Mouse (Mus musculus) spleen, adult 2 months (tissue): Measurements from ENCODE around the gene Ifitm1.

Experiments
- CTCF ChIP-seq: fragments of 200-500 bp; IDR thresholded peaks from 2 replicates; pipeline ENCODE4 v1.5.1; 2011; ENCODE audit warnings: mild to moderate bottlenecking, inconsistent platforms; ENCODE audit not compliant: insufficient read depth, insufficient read length, insufficient replicate concordance; ENCODE audit errors: extremely low read depth
- POLR2A ChIP-seq: fragments of 200-500 bp; IDR thresholded peaks from 2 replicates; pipeline ENCODE4 v1.6.1; 2011; ENCODE audit warnings: low read depth, low read length, inconsistent platforms

- TF ChIP-seq POLR2A (no peak), CTCF (no peak)
Measured at GRCm38 (mm10) chr7:140991117-140991689, 24.2 kb downstream of the Ifitm1 start.
